Mouse (Mus musculus): ENCODE measurements at regions not wholly inside any gene's neighbourhood (a gene's known extent, or its start where the extent isn't known, plus 50 kb on each side); places are given as distances from the start of the nearest gene placed in this dataset.

DNA sequence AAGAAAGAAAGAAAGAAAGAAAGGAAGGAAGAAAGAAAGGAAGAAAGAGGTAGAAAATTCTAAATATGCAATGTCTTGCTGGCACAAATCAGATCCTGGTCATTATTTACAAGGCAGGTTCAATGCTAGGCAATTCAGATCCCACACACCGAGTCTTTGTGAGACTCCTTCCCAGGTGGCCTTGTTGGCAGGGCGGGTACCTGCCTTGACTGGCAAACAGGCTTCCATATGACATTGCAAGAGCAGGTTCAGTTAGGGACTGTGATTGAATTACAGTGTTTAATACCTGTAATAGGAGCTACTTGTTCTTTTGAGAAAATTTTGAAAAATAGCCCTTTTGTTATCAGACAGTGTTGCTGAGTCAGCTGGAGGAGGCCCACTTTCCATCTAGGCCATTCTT, 436.0 kb upstream of the Mctp2 start:
- no peak for TF ChIP-seq CTCF (IDR thresholded peaks at IDR 0.05; ENCODE audit: control insufficient read depth, insufficient read depth, insufficient read length)
- TF ChIP-seq FOSL1 (IDR thresholded peaks at IDR 0.05; ENCODE audit: insufficient read depth, low read length, poor library complexity, severe bottlenecking) = no peak
